Mouse (Mus musculus) midbrain, embryonic 16.5 days (tissue): ENCODE results near the gene Tmem184a. TPM values are rescaled to one million over a fixed set of nuclear protein-coding genes. Genes with fewer than 3 reads are reported as not detected.

Source experiments
- ATAC-seq: fragments of 200-750 bp; cut with Nextera tagmentation; 2 replicates; pipeline ENCODE4 v1.8.0; 2017; ENCODE audit warnings: moderate TSS enrichment
- H3K27ac ChIP-seq: fragments of 300-500 bp; sonication (generic); 2 replicates; pipeline ENCODE4 v1.5.1; 2014; ENCODE audit warnings: mild to moderate bottlenecking, low read length, mixed read lengths
- H3K27me3 ChIP-seq: fragments of 300-500 bp; sonication (generic); 2 replicates; pipeline ENCODE4 v1.6.1; 2014; ENCODE audit warnings: low read depth, low read length, mixed read lengths; ENCODE audit not compliant: control insufficient read depth, insufficient read depth
- H3K36me3 ChIP-seq: fragments of 300-500 bp; sonication (generic); 2 replicates; pipeline ENCODE4 v1.6.1; 2014; ENCODE audit warnings: mild to moderate bottlenecking, low read length, moderate library complexity, mixed read lengths; ENCODE audit not compliant: control insufficient read depth, insufficient read depth
- H3K4me1 ChIP-seq: fragments of 300-500 bp; sonication (generic); 2 replicates; pipeline ENCODE4 v1.6.1; 2014; ENCODE audit warnings: mild to moderate bottlenecking, low read length, mixed read lengths; ENCODE audit not compliant: control insufficient read depth, insufficient read depth
- H3K4me2 ChIP-seq: fragments of 300-500 bp; sonication (generic); 2 replicates; pipeline ENCODE4 v1.6.1; 2014; ENCODE audit warnings: mild to moderate bottlenecking, low read length, mixed read lengths
- H3K4me3 ChIP-seq: fragments of 300-500 bp; sonication (generic); 2 replicates; pipeline ENCODE4 v1.5.1; 2014; ENCODE audit warnings: low read depth, mild to moderate bottlenecking, low read length, moderate library complexity, mixed read lengths
- H3K9ac ChIP-seq: fragments of 300-500 bp; sonication (generic); 2 replicates; pipeline ENCODE4 v1.6.1; 2014; ENCODE audit warnings: low read depth, low read length, mixed read lengths
- H3K9me3 ChIP-seq: fragments of 300-500 bp; sonication (generic); replicated peaks from 2 replicates; pipeline ENCODE4 v1.6.1; 2014; ENCODE audit warnings: mild to moderate bottlenecking, low read length, mixed read lengths; ENCODE audit not compliant: control insufficient read depth, poor library complexity, severe bottlenecking
- WGBS: fragments of 180-500 bp; shearing (Covaris S2); extraction: QIAGEN DNeasy Blood & Tissue Kit; methylation state at CpG from one replicate; pipeline ENCODE4 v1.1.7; 2014; 5-methylcytosine and 5-hydroxymethylcytosine counted together
- polyA plus RNA-seq: library from polyadenylated mRNA; unstranded; fragments of >200 nt; fragmentation: Nextera tagmentation; extraction: Ambion mirVana; gene quantifications from 2 replicates; pipeline ENCODE4 v1.2.1, GENCODE M21; 2015

Tmem184a gene
- polyA plus RNA-seq, 1 experiment from 2014 or later = 0.09 TPM

DNA sequence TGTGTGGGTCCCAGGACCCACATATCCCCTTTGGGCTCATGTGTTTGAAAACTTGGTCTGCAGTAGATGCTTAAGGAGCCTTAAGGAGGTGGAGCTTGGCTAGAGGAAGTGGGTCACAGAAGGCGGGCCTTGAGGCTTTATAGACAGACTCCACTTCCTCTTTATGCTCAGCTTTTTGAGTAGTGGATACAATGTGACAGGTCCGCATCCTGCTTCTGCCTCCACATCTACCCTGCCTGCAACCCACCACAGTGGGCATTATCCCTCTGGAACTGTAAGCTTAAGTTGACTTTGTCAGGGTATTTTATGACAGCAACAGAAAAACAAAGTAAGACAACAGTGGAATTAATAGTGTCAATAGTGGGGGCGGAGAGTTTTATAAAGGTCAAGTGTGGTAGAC is 11.0 kb upstream of the Tmem184a start:
- no peak for ATAC-seq
- WGBS = 91% methylated on average over 3 of the region's 3 CpGs
- H3K27me3 ChIP-seq = no peaks in the 10 kb centered on the region

DNA sequence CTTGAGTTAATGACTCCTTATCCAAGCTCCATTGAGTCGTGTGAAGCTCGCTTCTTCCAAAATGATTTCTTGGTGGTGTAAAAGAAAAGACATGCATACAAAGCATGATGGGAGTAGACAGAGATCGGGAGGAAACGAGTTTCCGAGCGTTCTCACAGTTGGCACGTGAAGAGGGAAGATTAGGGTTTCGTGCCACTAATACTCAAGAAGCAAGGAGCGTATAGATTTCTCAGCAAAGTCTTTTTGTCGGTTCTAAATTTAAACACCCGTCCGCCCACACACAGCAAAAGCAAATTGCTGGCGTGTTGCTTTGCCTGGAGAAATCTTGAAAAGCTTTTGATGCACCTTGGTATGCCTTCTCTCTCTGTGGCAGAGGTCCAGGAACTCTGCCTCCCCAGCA is 9.7 kb upstream of the Tmem184a start:
- Histone ChIP-seq H3K4me1 (peaks cover 19% of the 10 kb centered on the region), H3K36me3 (no peaks in the 10 kb centered on the region), H3K4me3 (no peak overlapping the region), H3K9ac (no peak overlapping the region), H3K4me2 (no peak overlapping the region), H3K27me3 (no peaks in the 10 kb centered on the region), H3K9me3 (no peaks in the 10 kb centered on the region), H3K27ac (no peak overlapping the region)
- ATAC-seq = no peak
- 81% methylated on average over 13 of the region's 13 CpGs for WGBS

More for the DNA sequence above, 11.0 kb upstream of the Tmem184a start:
- no peaks in the 10 kb centered on the region for H3K36me3 ChIP-seq
- H3K4me1 ChIP-seq = peaks cover 7% of the 10 kb centered on the region
- no peak overlapping the region for H3K4me2 ChIP-seq
- H3K9me3 ChIP-seq = no peaks in the 10 kb centered on the region
- H3K4me3 ChIP-seq = no peak overlapping the region
- H3K9ac ChIP-seq = no peak overlapping the region
- no peak overlapping the region for H3K27ac ChIP-seq

DNA sequence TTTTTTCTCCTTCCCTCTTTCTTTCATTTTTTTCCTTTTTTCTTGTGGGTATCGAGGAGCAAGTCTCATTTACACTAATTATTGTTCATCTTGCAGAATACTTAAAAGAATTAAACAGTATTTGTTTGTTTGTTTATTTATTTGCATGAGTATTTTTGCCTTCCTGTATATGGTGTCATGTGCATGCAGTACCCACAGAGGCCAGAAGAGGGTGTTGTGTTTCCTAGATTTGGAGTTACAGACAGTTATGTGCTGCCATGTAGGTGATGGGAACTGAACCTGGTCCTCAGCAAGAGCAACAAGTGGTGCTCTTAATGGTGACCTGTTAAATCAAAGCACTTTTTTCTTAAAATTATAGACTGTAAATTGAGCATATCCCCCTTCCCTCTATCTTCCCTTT is 7.9 kb upstream of the Tmem184a start:
- no peak overlapping the region for H3K9ac ChIP-seq
- WGBS = 92% methylated on average over 1 of the region's 1 CpGs
- H3K4me2 ChIP-seq = no peak overlapping the region
- H3K4me3 ChIP-seq = no peak overlapping the region
- no peak overlapping the region for H3K27ac ChIP-seq
- peaks cover 19% of the 10 kb centered on the region for H3K4me1 ChIP-seq
- no peaks in the 10 kb centered on the region for H3K27me3 ChIP-seq
- H3K36me3 ChIP-seq = peaks cover 9% of the 10 kb centered on the region; the same call in 1 of the 2 replicates
- no peak for ATAC-seq
- H3K9me3 ChIP-seq = no peaks in the 10 kb centered on the region

DNA sequence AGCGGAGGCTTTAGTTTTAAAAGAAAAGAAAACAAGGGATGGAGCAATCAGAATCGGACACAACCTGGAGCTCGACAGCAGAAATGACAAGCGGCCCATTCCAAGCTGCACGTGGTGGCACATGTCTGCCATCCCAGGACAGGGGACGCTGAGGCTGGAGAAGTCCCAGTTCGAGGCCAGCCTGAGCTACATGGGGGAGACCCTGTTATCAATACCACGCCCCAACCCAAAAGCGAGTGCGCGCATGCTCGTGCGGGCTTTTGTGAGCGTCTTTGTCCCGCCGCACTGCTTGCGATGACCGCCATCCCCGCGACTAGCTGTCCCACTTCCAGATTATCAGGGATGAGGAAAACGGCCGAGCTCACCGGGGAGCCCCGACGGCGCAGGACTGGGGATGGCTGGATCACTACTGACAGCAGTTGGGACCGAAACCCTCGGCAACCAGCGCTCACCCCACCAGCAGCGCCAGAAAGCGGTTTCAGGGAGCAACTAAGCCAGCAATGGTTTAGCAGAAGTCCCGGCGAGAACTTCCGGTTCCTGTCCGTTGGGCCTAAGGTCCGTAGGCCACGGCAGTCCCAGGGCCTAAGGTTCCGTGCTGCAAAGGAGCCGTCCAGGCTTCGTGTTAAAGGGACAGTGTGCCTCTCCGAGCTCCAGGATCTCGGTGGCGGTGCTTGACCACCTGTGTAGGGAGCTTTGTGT is 6.8 kb upstream of the Tmem184a start, which contains the start of the genes Gm26938 and Psmg3:
Gm26938 (minus strand) TSS at position 51 of the 699 bp plus-strand sequence.
Psmg3 (minus strand) TSS at position 529 of the 699 bp plus-strand sequence.
- no peaks in the 10 kb centered on the region for H3K9me3 ChIP-seq
- H3K36me3 ChIP-seq = peaks cover 12% of the 10 kb centered on the region; the same call in 1 of the 2 replicates
- ATAC-seq = peak; percentile 90
- peak within 1 kb of the TSS; percentile 85 for H3K9ac ChIP-seq
- H3K27ac ChIP-seq = peak within 1 kb of the TSS; percentile 62
- peaks cover 19% of the 10 kb centered on the region for H3K4me1 ChIP-seq
- H3K27me3 ChIP-seq = no peaks in the 10 kb centered on the region
- WGBS = under 1% methylated on average over 43 of the region's 43 CpGs
- H3K4me2 ChIP-seq = peak within 1 kb of the TSS; percentile 99
- peak within 1 kb of the TSS; percentile 87 for H3K4me3 ChIP-seq

DNA sequence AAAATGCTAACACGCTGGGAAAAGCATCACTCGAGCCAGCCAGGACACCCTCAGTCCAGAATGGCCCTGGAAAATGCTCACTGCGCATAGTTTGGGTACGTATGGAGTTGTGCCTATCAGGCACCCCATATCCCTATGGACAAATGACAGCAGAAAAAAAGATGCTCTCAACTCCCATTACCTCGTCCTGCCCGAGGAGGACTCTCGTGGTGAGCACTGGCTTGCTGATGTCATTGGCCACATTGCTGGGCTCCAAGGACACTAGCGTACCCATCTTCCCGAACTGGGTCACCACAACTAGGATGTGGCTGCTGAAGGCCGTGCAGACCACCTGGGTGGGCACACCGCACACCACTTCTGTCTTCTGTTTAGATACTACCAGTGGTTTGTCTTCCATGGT is 6.2 kb upstream of the Tmem184a start:
- WGBS = 44% methylated on average over 11 of the region's 11 CpGs

DNA sequence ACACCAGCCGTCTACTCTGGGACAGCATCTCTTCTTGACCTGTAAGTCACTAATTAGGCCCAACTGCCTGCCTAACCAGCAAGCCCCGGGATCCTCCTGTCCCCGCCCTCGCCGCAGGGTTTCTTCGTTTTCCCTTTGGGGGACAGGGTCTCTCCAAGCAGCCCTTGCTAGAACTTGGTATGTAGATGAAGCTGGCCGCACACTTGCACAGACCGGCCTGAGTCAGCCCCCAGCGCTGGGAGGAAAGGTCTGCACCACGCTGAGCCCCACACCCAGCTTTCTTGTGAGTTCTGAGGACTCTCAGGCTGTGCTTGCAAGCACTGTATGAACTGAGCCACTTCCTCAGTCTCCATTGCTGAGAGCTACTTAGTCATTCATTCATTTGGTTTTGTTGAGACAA is 4.8 kb upstream of the Tmem184a start:
- peaks cover 19% of the 10 kb centered on the region for H3K4me1 ChIP-seq
- no peak for ATAC-seq
- H3K9ac ChIP-seq = no peak overlapping the region
- no peak overlapping the region for H3K27ac ChIP-seq
- no peak overlapping the region for H3K4me3 ChIP-seq
- no peaks in the 10 kb centered on the region for H3K9me3 ChIP-seq
- WGBS = 92% methylated on average over 10 of the region's 10 CpGs
- H3K27me3 ChIP-seq = no peaks in the 10 kb centered on the region
- no peak overlapping the region; the same call in 1 of the 2 replicates for H3K4me2 ChIP-seq
- H3K36me3 ChIP-seq = peaks cover 12% of the 10 kb centered on the region; the same call in 1 of the 2 replicates

More for the DNA sequence above, 6.2 kb upstream of the Tmem184a start:
- no peaks in the 10 kb centered on the region for H3K9me3 ChIP-seq
- H3K36me3 ChIP-seq = peaks cover 12% of the 10 kb centered on the region; the same call in 1 of the 2 replicates
- 0 out of 2 replicates have a peak, but pooled peaks have one; percentile 47 for ATAC-seq
- peak overlapping the region; percentile 99 for H3K4me2 ChIP-seq
- H3K27me3 ChIP-seq = no peaks in the 10 kb centered on the region
- H3K9ac ChIP-seq = peak overlapping the region; percentile 85
- peak overlapping the region; percentile 62 for H3K27ac ChIP-seq
- peaks cover 19% of the 10 kb centered on the region for H3K4me1 ChIP-seq
- peak overlapping the region; percentile 87 for H3K4me3 ChIP-seq

DNA sequence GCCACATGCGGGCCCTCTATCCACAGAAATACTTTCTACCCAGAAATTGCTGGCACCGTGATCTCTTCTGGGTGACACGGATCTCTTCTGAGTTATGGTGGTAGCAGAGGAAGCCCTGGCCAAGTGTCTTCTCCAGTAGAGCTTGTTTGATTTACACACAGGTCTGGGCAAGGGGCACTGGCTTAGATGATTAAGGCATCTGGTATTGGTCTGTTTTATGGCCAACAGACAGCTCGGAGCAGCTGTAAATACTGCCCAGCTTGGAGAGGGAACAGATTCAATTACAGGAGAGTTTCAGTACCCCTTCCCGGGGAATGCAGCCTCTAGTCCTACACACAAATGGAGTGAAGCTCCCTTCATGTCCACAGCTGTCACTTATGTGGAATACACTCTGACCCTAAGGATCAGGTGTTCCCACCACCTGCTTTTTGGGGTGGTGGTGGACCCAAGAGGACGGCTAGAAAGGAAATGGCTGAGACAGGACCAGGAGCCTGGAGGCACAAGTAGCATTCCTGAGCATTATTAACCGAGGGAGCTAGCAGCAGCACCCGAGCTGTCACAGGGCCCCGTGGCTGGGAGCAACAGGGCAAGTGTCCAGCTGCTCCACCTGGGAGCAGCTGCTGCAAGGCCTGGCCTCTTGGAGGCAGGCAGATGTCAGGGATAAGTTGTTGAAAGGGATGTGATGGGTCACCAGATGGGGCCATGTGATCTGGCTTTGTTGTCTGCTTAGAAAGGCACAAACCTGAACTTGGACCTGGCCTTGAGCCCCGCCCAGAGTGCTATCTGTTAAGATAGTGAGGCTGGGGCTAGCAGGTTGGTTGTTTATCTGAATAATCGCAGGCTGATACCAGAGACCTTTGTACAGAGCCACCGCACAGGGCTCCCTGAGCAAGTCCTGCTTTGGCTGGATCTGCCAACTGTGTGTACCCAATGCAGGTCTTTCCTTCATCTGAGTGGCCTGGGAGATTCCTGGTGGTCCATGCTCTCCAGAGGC is 2.0 kb upstream of the Tmem184a start:
- no peaks in the 10 kb centered on the region for H3K27me3 ChIP-seq
- peaks cover 12% of the 10 kb centered on the region; the same call in 1 of the 2 replicates for H3K36me3 ChIP-seq
- no peaks in the 10 kb centered on the region for H3K9me3 ChIP-seq
- H3K9ac ChIP-seq = no peak overlapping the region
- H3K4me1 ChIP-seq = peaks cover 15% of the 10 kb centered on the region
- H3K4me2 ChIP-seq = no peak overlapping the region
- no peak overlapping the region for H3K4me3 ChIP-seq
- 85% methylated on average over 12 of the region's 12 CpGs for WGBS
- ATAC-seq = no peak
- no peak overlapping the region for H3K27ac ChIP-seq

DNA sequence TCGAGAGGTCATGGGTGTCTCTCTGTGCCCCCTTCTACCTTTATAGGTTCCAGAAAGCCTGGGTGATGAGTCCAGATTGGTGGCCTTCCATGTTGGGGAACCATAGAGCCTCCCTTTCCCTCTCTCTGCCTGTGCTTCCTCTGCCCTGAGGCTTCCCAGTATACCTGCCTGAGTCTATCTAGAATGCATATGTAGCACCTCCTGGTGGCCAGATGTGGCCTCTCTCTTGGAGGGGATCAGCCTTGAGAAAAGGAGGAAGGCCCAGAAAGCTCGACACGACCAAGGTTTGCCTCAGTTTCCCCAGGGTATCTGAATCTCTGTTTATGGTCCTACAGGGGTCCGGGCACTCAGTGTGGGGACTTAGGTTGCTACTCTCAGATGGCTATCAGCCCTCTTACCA is 916 bp downstream of the Tmem184a start:
- Histone ChIP-seq H3K9ac (no peak overlapping the region), H3K36me3 (peaks cover 11% of the 10 kb centered on the region; the same call in 1 of the 2 replicates), H3K4me2 (no peak overlapping the region), H3K9me3 (no peaks in the 10 kb centered on the region), H3K27me3 (peaks cover 6% of the 10 kb centered on the region), H3K27ac (no peak overlapping the region), H3K4me3 (no peak overlapping the region), H3K4me1 (no peaks in the 10 kb centered on the region)
- ATAC-seq = no peak
- 59% methylated on average over 4 of the region's 4 CpGs for WGBS
